Mouse (Mus musculus) MEL (cell line): Measurements from ENCODE around the gene Sdccag8. TPM values are rescaled to one million over a fixed set of nuclear protein-coding genes. Genes with fewer than 3 reads are reported as not detected.

Source experiments
- DNase-seq: peaks from one replicate; pipeline ENCODE4 v3.0.0; 2011; ENCODE audit warnings: low read depth, low spot score
- H3K27ac ChIP-seq: 2 replicates; pipeline ENCODE4 v1.5.1; 2012; ENCODE audit warnings: low read depth, mild to moderate bottlenecking, control low read depth, low read length, moderate library complexity; ENCODE audit not compliant: control insufficient read depth
- H3K27me3 ChIP-seq, 2 experiments: fragments of 150-350 bp in 1 of 2; sonication (generic) in 1 of 2; 2 replicates each; pipeline ENCODE4 v1.6.1; 2012; ENCODE audit warnings: low read length in 2 of 2, mild to moderate bottlenecking in 2 of 2, improper control_type of control experiment in 1 of 2, moderate library complexity in 1 of 2; ENCODE audit not compliant: insufficient read depth in 2 of 2, control insufficient read depth in 1 of 2
- H3K36me3 ChIP-seq, 2 experiments: 2 replicates each; pipeline ENCODE4 v1.6.1; 2012 to 2014; ENCODE audit warnings: low read length in 2 of 2, improper control_type of control experiment in 1 of 2, inconsistent platforms in 1 of 2, mild to moderate bottlenecking in 1 of 2; ENCODE audit not compliant: insufficient read depth in 2 of 2, control insufficient read depth in 1 of 2
- H3K4me1 ChIP-seq, 2 experiments: fragments of 150-350 bp in 1 of 2; sonication (generic) in 1 of 2; 2 replicates each; pipeline ENCODE4 v1.6.1; 2012; ENCODE audit warnings: low read length in 2 of 2, improper control_type of control experiment in 1 of 2, mild to moderate bottlenecking in 1 of 2; ENCODE audit not compliant: insufficient read depth in 2 of 2, control insufficient read depth in 1 of 2
- H3K4me3 ChIP-seq, 2 experiments: fragments of 150-350 bp in 1 of 2; sonication (generic) in 1 of 2; 2 replicates each; pipeline ENCODE4 v1.5.1; 2012; ENCODE audit warnings: low read depth in 2 of 2, low read length in 2 of 2, mild to moderate bottlenecking in 2 of 2, moderate library complexity in 2 of 2, control low read depth in 1 of 2, improper control_type of control experiment in 1 of 2; ENCODE audit not compliant: control insufficient read depth in 1 of 2, insufficient read depth in 1 of 2
- H3K79me2 ChIP-seq: 2 replicates; pipeline ENCODE4 v1.6.1; 2012; ENCODE audit warnings: mild to moderate bottlenecking, low read length, moderate library complexity; ENCODE audit not compliant: control insufficient read depth, poor library complexity, insufficient read depth
- H3K9ac ChIP-seq: 2 replicates; pipeline ENCODE4 v1.6.1; 2012; ENCODE audit warnings: low read depth, mild to moderate bottlenecking, control low read depth, low read length, moderate library complexity; ENCODE audit not compliant: control insufficient read depth, poor library complexity, severe bottlenecking
- H3K9me3 ChIP-seq: fragments of 150-350 bp; sonication (generic); replicated peaks from 2 replicates; pipeline ENCODE4 v1.6.1; 2012; ENCODE audit warnings: mild to moderate bottlenecking, low read length, improper control_type of control experiment, moderate library complexity; ENCODE audit not compliant: insufficient read depth
- BHLHE40 ChIP-seq: IDR thresholded peaks from 2 replicates; pipeline ENCODE4 v1.6.1; 2012; ENCODE audit warnings: low read depth, mild to moderate bottlenecking, inconsistent platforms, low read length, improper control_type of control experiment, borderline replicate concordance
- CHD2 ChIP-seq: IDR thresholded peaks from 2 replicates; pipeline ENCODE4 v1.6.1; 2011; ENCODE audit warnings: low read length, improper control_type of control experiment
- E2F4 ChIP-seq: IDR thresholded peaks from 2 replicates; pipeline ENCODE4 v1.6.1; 2011; ENCODE audit warnings: low read depth, low read length, improper control_type of control experiment, borderline replicate concordance
- EP300 ChIP-seq, 2 experiments: IDR thresholded peaks; 2 replicates each; pipeline ENCODE4 v1.6.1; 2011; ENCODE audit warnings: improper control_type of control experiment in 2 of 2, low read length in 2 of 2, low read depth in 1 of 2, mild to moderate bottlenecking in 1 of 2
- ETS1 ChIP-seq: IDR thresholded peaks from 2 replicates; pipeline ENCODE4 v1.6.1; 2012; ENCODE audit warnings: low read depth, mild to moderate bottlenecking, inconsistent platforms, low read length, improper control_type of control experiment, moderate library complexity
- HCFC1 ChIP-seq: IDR thresholded peaks from 2 replicates; pipeline ENCODE4 v1.6.1; 2012; ENCODE audit warnings: low read depth, mild to moderate bottlenecking, inconsistent platforms, low read length, improper control_type of control experiment, moderate library complexity
- JUND ChIP-seq: IDR thresholded peaks from 2 replicates; pipeline ENCODE4 v1.6.1; 2011; ENCODE audit warnings: low read depth, mild to moderate bottlenecking, improper control_type of control experiment, low read length
- KAT2A ChIP-seq: conservative IDR thresholded peaks from 2 replicates; pipeline ENCODE4 v1.6.1; 2012; ENCODE audit warnings: low read depth, low read length, improper control_type of control experiment, inconsistent platforms
- MAFK ChIP-seq: IDR thresholded peaks from 2 replicates; pipeline ENCODE4 v1.6.1; 2011; ENCODE audit warnings: low read depth, mild to moderate bottlenecking, low read length, improper control_type of control experiment, borderline replicate concordance
- MAZ ChIP-seq: IDR thresholded peaks from 2 replicates; pipeline ENCODE4 v1.6.1; 2012; ENCODE audit warnings: low read depth, mild to moderate bottlenecking, inconsistent platforms, low read length, improper control_type of control experiment
- MYC ChIP-seq: IDR thresholded peaks from 2 replicates; pipeline ENCODE4 v1.6.1; 2011; ENCODE audit warnings: low read depth, mild to moderate bottlenecking, low read length, improper control_type of control experiment, moderate library complexity
- NELFE ChIP-seq: IDR thresholded peaks from 2 replicates; pipeline ENCODE4 v1.6.1; 2011; ENCODE audit warnings: low read depth, low read length, improper control_type of control experiment
- NRF1 ChIP-seq: IDR thresholded peaks from 2 replicates; pipeline ENCODE4 v1.6.1; 2014; ENCODE audit warnings: low read depth, mild to moderate bottlenecking, inconsistent platforms, low read length, improper control_type of control experiment, moderate library complexity; ENCODE audit not compliant: poor library complexity, insufficient read depth, severe bottlenecking
- RAD21 ChIP-seq: IDR thresholded peaks from 2 replicates; pipeline ENCODE4 v1.6.1; 2011; ENCODE audit warnings: mild to moderate bottlenecking, low read depth, low read length, improper control_type of control experiment
- SMC3 ChIP-seq: IDR thresholded peaks from 2 replicates; pipeline ENCODE4 v1.6.1; 2011; ENCODE audit warnings: low read depth, low read length, improper control_type of control experiment
- TCF12 ChIP-seq: IDR thresholded peaks from 2 replicates; pipeline ENCODE4 v1.6.1; 2014; ENCODE audit warnings: low read depth, mild to moderate bottlenecking, inconsistent platforms, low read length, improper control_type of control experiment, moderate library complexity
- UBTF ChIP-seq: IDR thresholded peaks from 2 replicates; pipeline ENCODE4 v1.6.1; 2012; ENCODE audit warnings: low read depth, mild to moderate bottlenecking, inconsistent platforms, low read length, improper control_type of control experiment, moderate library complexity, borderline replicate concordance; ENCODE audit not compliant: insufficient read depth
- USF2 ChIP-seq, 2 experiments: IDR thresholded peaks; 2 replicates each; pipeline ENCODE4 v1.6.1; 2011 to 2012; ENCODE audit warnings: improper control_type of control experiment in 2 of 2, low read length in 2 of 2, borderline replicate concordance in 1 of 2, inconsistent platforms in 1 of 2, low read depth in 1 of 2, mild to moderate bottlenecking in 1 of 2; ENCODE audit not compliant: insufficient read depth in 1 of 2
- ZC3H11A ChIP-seq: IDR thresholded peaks from 2 replicates; pipeline ENCODE4 v1.6.1; 2012; ENCODE audit warnings: low read depth, mild to moderate bottlenecking, inconsistent platforms, low read length, improper control_type of control experiment
- ZKSCAN1 ChIP-seq: IDR thresholded peaks from 2 replicates; pipeline ENCODE4 v1.6.1; 2012; ENCODE audit warnings: low read depth, mild to moderate bottlenecking, inconsistent platforms, low read length, improper control_type of control experiment, moderate library complexity
- ZNF384 ChIP-seq: IDR thresholded peaks from 2 replicates; pipeline ENCODE4 v1.6.1; 2012; ENCODE audit warnings: low read depth, mild to moderate bottlenecking, inconsistent platforms, low read length, improper control_type of control experiment
- polyA plus RNA-seq, 2 experiments: library from polyadenylated mRNA; stranded (reverse) in 1 of 2; unstranded in 1 of 2; fragments of >175 nt in 1 of 2; fragments of >200 nt in 1 of 2; gene quantifications; 2 replicates each; pipeline versions ENCODE4 v1.2.1 to v1.2.4; 2012; ENCODE audit warnings: low replicate concordance in 2 of 2, low read depth in 1 of 2; ENCODE audit not compliant: insufficient read length in 2 of 2, insufficient read depth in 1 of 2, missing spikeins in 1 of 2
- total RNA-seq: library from RNA; depleted of rRNA; stranded (reverse); fragments of 300-350 nt; gene quantifications from 2 replicates; pipeline ENCODE4 v1.2.3, GENCODE M21; 2012

The Sdccag8 gene
- total and polyA plus RNA-seq, 3 experiments: 4.6 to 7.8 TPM; not detected in 1

GRCm38 (mm10) chr1:177019668-177020067, 205.2 kb downstream of the Sdccag8 start:
- no peak overlapping the region for H3K9ac ChIP-seq
- H3K9me3 ChIP-seq: no peaks in the 10 kb centered on the region
- no peaks in the 10 kb centered on the region for H3K27me3 ChIP-seq
- H3K79me2 ChIP-seq: no peaks in the 10 kb centered on the region
- H3K4me3 ChIP-seq: no peak overlapping the region
- no peak for DNase-seq
- H3K4me1 ChIP-seq: peaks cover 0 to 5% of the 10 kb centered on the region in 2 experiments; a peak in 2 of 4 replicates
- H3K27ac ChIP-seq: no peak overlapping the region
- H3K36me3 ChIP-seq: peaks cover 0 to 9% of the 10 kb centered on the region in 2 experiments; a peak in 2 of 4 replicates
- TF ChIP-seq NELFE (no peak), RAD21 (no peak), MYC (no peak)
- TF ChIP-seq, all 39 proteins: peak for 0

DNA sequence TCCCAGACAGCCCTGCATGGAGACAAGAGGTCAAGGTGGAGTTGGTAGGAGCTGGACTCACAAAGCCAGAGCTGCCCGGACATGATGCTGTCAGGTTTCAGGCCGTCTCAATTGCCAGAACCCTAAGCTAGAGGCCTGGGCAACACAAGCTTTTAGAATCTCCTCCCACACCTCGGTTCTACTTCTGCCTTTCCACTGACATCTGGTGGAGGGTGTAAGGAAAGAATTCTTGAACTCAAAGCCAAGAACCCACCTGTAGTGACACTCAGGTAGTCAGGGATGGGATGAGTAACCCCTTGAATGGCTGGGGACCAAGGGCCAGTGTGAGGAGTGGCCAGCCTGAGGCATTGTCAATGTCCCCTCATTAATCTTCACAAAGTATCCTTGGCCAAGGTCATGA, 208.3 kb downstream of the Sdccag8 start:
- no peak overlapping the region for H3K27ac ChIP-seq
- no peak overlapping the region for H3K9ac ChIP-seq
- DNase-seq: no peak
- peaks cover 0 to 5% of the 10 kb centered on the region in 2 experiments; a peak in 2 of 4 replicates for H3K4me1 ChIP-seq
- H3K36me3 ChIP-seq: peaks cover 0 to 9% of the 10 kb centered on the region in 2 experiments; a peak in 2 of 4 replicates
- H3K27me3 ChIP-seq: no peaks in the 10 kb centered on the region
- TF ChIP-seq E2F4 (no peak), ZC3H11A (no peak), ZKSCAN1 (no peak), BHLHE40 (no peak), CHD2 (no peak), MAFK (no peak), NRF1 (no peak), HCFC1 (no peak), USF2 (IDR thresholded peaks at IDR 0.05; ENCODE audit: borderline replicate concordance in 1 of 2, insufficient read depth in 1 of 2, low read depth in 1 of 2, low read length in 2 of 2) (no peak), NELFE (no peak), SMC3 (no peak), ETS1 (no peak), EP300 (IDR thresholded peaks at IDR 0.05; ENCODE audit: low read depth in 1 of 2, low read length in 2 of 2) (no peak), TCF12 (no peak), JUND (no peak), KAT2A (no peak), MYC (no peak), MAZ (no peak), UBTF (no peak), ZNF384 (no peak)
- H3K79me2 ChIP-seq: no peaks in the 10 kb centered on the region
- H3K4me3 ChIP-seq: no peak overlapping the region
- H3K9me3 ChIP-seq: no peaks in the 10 kb centered on the region
